Comparison of ENCODE assay signal across 8 mouse cellular contexts in genomic region chr5:23490797-23491196, GRCm38 (mm10). TPM values are rescaled to one million over a fixed set of nuclear protein-coding genes. Genes with fewer than 3 reads are reported as not detected.
DNase-seq lines count a peak whose midpoint lies in the region; ATAC-seq and TF ChIP-seq lines count a peak whose summit lies in the region.

No protein-coding gene starts in this region.

- H3K4me3 ChIP-seq in kidney, postnatal 0 days (replicated peaks; ENCODE audit: low read depth, low read length), result no peak overlapping the region
- H3K4me3 ChIP-seq in embryonic fibroblast, embryonic 13.5 days (ENCODE audit: insufficient read depth, low read length), result no peak overlapping the region
- no peak overlapping the region for H3K4me3 ChIP-seq in midbrain, embryonic 16.5 days (ENCODE audit: low read depth, low read length)
- H3K4me3 ChIP-seq in heart, embryonic 12.5 days, result no peak overlapping the region

- peak; percentile 68 for DNase-seq in kidney, postnatal 0 days (ENCODE audit: low spot score)
- DNase-seq in kidney, adult 11 months, result no peak
- peak; percentile 11 for DNase-seq in MN1 (ENCODE audit: low spot score)
- no peak for DNase-seq in layer of hippocampus, postnatal 25 days (ENCODE audit: extremely low spot score in 1 of 2, low spot score in 1 of 2)

- H3K4me2 ChIP-seq in kidney, postnatal 0 days (ENCODE audit: low read length), result no peak overlapping the region
- H3K4me2 ChIP-seq in midbrain, embryonic 16.5 days (ENCODE audit: low read length), result no peak overlapping the region
- no peak overlapping the region for H3K4me2 ChIP-seq in heart, embryonic 12.5 days

- no peak overlapping the region for H3K27ac ChIP-seq in kidney, postnatal 0 days
- no peak overlapping the region for H3K27ac ChIP-seq in embryonic fibroblast, embryonic 13.5 days (ENCODE audit: insufficient read depth, low read length)
- no peak overlapping the region for H3K27ac ChIP-seq in midbrain, embryonic 16.5 days (ENCODE audit: low read length)
- no peak overlapping the region for H3K27ac ChIP-seq in heart, embryonic 12.5 days (ENCODE audit: poor library complexity, severe bottlenecking)

- H3K4me1 ChIP-seq in kidney, postnatal 0 days (replicated peaks; ENCODE audit: insufficient read depth, low read length), result no peaks in the 10 kb centered on the region
- peaks cover 4% of the 10 kb centered on the region for H3K4me1 ChIP-seq in embryonic fibroblast, embryonic 13.5 days (ENCODE audit: control insufficient read depth, insufficient read depth, low read length)
- no peaks in the 10 kb centered on the region for H3K4me1 ChIP-seq in midbrain, embryonic 16.5 days (ENCODE audit: control insufficient read depth, insufficient read depth, low read length)
- peaks cover 8% of the 10 kb centered on the region; the same call in 1 of the 2 replicates for H3K4me1 ChIP-seq in heart, embryonic 12.5 days (replicated peaks)

- TF ChIP-seq POLR2A in embryonic fibroblast, embryonic 13.5 days (IDR thresholded peaks at IDR 0.05; ENCODE audit: low read depth, low read length), result no peak

- no peaks in the 10 kb centered on the region for H3K9me3 ChIP-seq in kidney, postnatal 0 days (replicated peaks; ENCODE audit: low read length)
- no peaks in the 10 kb centered on the region for H3K9me3 ChIP-seq in midbrain, embryonic 16.5 days (replicated peaks; ENCODE audit: control insufficient read depth, low read length, poor library complexity, severe bottlenecking)
- H3K9me3 ChIP-seq in heart, embryonic 12.5 days (replicated peaks), result no peaks in the 10 kb centered on the region

- 42% methylated on average over 2 of the region's 2 CpGs for WGBS in kidney, postnatal 0 days
- 49% methylated on average over 2 of the region's 2 CpGs for WGBS in midbrain, embryonic 16.5 days
- WGBS in heart, embryonic 12.5 days, result 39% methylated on average over 2 of the region's 2 CpGs

- H3K27me3 ChIP-seq in kidney, postnatal 0 days (ENCODE audit: insufficient read depth, low read length), result no peaks in the 10 kb centered on the region
- no peaks in the 10 kb centered on the region for H3K27me3 ChIP-seq in midbrain, embryonic 16.5 days (ENCODE audit: control insufficient read depth, insufficient read depth, low read depth, low read length)
- no peaks in the 10 kb centered on the region for H3K27me3 ChIP-seq in heart, embryonic 12.5 days (replicated peaks)

- peak; percentile 69 for TF ChIP-seq CTCF in kidney, postnatal 0 days (IDR thresholded peaks at IDR 0.05; ENCODE audit: low read depth)
- peak; percentile 41; the same call in 1 of the 2 replicates for TF ChIP-seq CTCF in embryonic fibroblast, embryonic 13.5 days (IDR thresholded peaks at IDR 0.05; ENCODE audit: borderline replicate concordance, insufficient read depth, low read length)

- peaks cover 46% of the 10 kb centered on the region for H3K36me3 ChIP-seq in kidney, postnatal 0 days (ENCODE audit: insufficient read depth, low read length)
- peaks cover 37% of the 10 kb centered on the region for H3K36me3 ChIP-seq in midbrain, embryonic 16.5 days (ENCODE audit: control insufficient read depth, insufficient read depth, low read length)
- H3K36me3 ChIP-seq in heart, embryonic 12.5 days, result peaks cover 66% of the 10 kb centered on the region

- ATAC-seq in kidney, postnatal 0 days (replicated peaks; ENCODE audit: low FRiP score, low read depth), result no peak
- peak; percentile 75; the same call in 1 of the 2 replicates for ATAC-seq in midbrain, embryonic 16.5 days
- no peak for ATAC-seq in heart, embryonic 12.5 days (ENCODE audit: insufficient number of reproducible peaks, low FRiP score)
- ATAC-seq in monocyte, adult 5-6 weeks (replicated peaks; ENCODE audit: insufficient number of reproducible peaks, low FRiP score, low TSS enrichment, poor library complexity, severe bottlenecking), result no peak

- H3K9ac ChIP-seq in kidney, postnatal 0 days (ENCODE audit: low read depth, low read length), result no peak overlapping the region
- no peak overlapping the region for H3K9ac ChIP-seq in midbrain, embryonic 16.5 days (ENCODE audit: low read depth, low read length)
- H3K9ac ChIP-seq in heart, embryonic 12.5 days, result no peak overlapping the region

RNA-seq across cellular contexts. Expression of gene Kmt2e, which starts 56.6 kb away (rescaled TPM):
- 76.8 and 85.9 TPM in 2 replicates for polyA plus RNA-seq in kidney, postnatal 0 days (2015; fragmentation: Nextera tagmentation; extraction: Ambion mirVana)
- polyA plus RNA-seq in embryonic fibroblast, embryonic 13.5 days (2011; ENCODE audit: insufficient read length, low read depth, missing spikeins), result 52.4 and 71.8 TPM in 2 replicates
- 162 and 178 TPM in 2 replicates for polyA plus RNA-seq in midbrain, embryonic 16.5 days (2015; fragmentation: Nextera tagmentation; extraction: Ambion mirVana)
- 100 to 1,000 TPM in 1 of 2 experiments, 10 to 100 TPM in 1; 80.8 to 102 TPM for total RNA-seq in layer of hippocampus, postnatal 25 days (2021)
- polyA plus RNA-seq in heart, embryonic 12.5 days (2016; fragmentation: Nextera tagmentation; extraction: Ambion mirVana), result 69.2 and 73.6 TPM in 2 replicates
- 134 to 222 TPM (median 199 TPM) in 3 replicates for total RNA-seq in monocyte, adult 5-6 weeks (2017)

Comparison
In these comparisons a context has a peak if more than half of its experiments do, and no peak if none do; other contexts are left out.
1. DNase-seq: peak in kidney, postnatal 0 days (single experiment) and MN1 (single experiment); none in kidney, adult 11 months (single experiment) and layer of hippocampus, postnatal 25 days (0 of 2).